Mouse (Mus musculus) stomach, postnatal 0 days (tissue): ENCODE results near the gene Ghdc.

ENCODE experiments used
- CTCF ChIP-seq: IDR thresholded peaks from 2 replicates; pipeline ENCODE4 v1.5.1; 2016; ENCODE audit warnings: antibody characterized with exemption, low read depth, mild to moderate bottlenecking, moderate library complexity
- EP300 ChIP-seq: optimal IDR thresholded peaks from 2 replicates; pipeline ENCODE3; 2016; ENCODE audit warnings: antibody characterized with exemption

DNA sequence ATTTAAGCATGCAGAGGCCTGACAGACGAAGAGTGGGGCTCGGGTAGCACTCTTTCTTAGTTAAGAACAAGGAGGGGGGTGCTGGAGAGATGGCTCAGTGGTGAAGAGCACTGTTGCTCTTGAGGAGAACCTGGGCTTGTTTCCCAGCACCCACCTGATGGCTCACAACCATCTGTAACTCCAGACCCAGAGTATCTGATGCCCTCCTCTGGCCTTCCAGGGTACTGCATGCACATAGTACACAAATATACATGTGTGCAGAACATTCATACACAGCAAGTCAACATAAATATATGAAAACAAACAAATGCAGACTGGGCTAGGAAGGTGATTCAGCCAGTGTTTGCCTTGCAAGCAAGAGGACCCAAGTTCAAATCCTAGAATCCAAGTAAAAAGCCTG lies 40.4 kb upstream of the Ghdc start:
- peak; percentile 46 for TF ChIP-seq CTCF
- TF ChIP-seq EP300 = no peak
